Mouse (Mus musculus) heart, embryonic 13.5 days (tissue): Measurements from ENCODE around the gene Pdpr. TPM values are rescaled to one million over a fixed set of nuclear protein-coding genes. Genes with fewer than 3 reads are reported as not detected.

Source experiments
- ATAC-seq: fragments of 200-750 bp; cut with Nextera tagmentation; 2 replicates; pipeline ENCODE4 v1.8.0; 2017; ENCODE audit warnings: moderate TSS enrichment; ENCODE audit not compliant: insufficient number of reproducible peaks, low FRiP score, low TSS enrichment; ENCODE audit errors: extremely low read depth
- H3K27ac ChIP-seq: fragments of 300-500 bp; sonication (generic); replicated peaks from 2 replicates; pipeline ENCODE4 v1.5.1; 2015; ENCODE audit warnings: moderate library complexity, mild to moderate bottlenecking, inconsistent platforms
- H3K27me3 ChIP-seq: fragments of 300-500 bp; sonication (generic); replicated peaks from 2 replicates; pipeline ENCODE4 v1.6.1; 2015; ENCODE audit warnings: mild to moderate bottlenecking, inconsistent platforms
- H3K36me3 ChIP-seq: fragments of 300-500 bp; sonication (generic); 2 replicates; pipeline ENCODE4 v1.6.1; 2015; ENCODE audit warnings: mild to moderate bottlenecking, inconsistent platforms
- H3K4me1 ChIP-seq: fragments of 300-500 bp; sonication (generic); 2 replicates; pipeline ENCODE4 v1.6.1; 2015; ENCODE audit warnings: inconsistent platforms
- H3K4me2 ChIP-seq: fragments of 300-500 bp; sonication (generic); 2 replicates; pipeline ENCODE4 v1.6.1; 2015; ENCODE audit warnings: inconsistent platforms, mild to moderate bottlenecking, moderate library complexity
- H3K4me3 ChIP-seq: fragments of 300-500 bp; sonication (generic); 2 replicates; pipeline ENCODE4 v1.5.1; 2015; ENCODE audit warnings: moderate library complexity, mild to moderate bottlenecking, inconsistent platforms
- H3K9ac ChIP-seq: fragments of 300-500 bp; sonication (generic); 2 replicates; pipeline ENCODE4 v1.6.1; 2015; ENCODE audit warnings: inconsistent platforms, mild to moderate bottlenecking, moderate library complexity
- H3K9me3 ChIP-seq: fragments of 300-500 bp; sonication (generic); 2 replicates; pipeline ENCODE4 v1.6.1; 2016; ENCODE audit warnings: inconsistent platforms
- WGBS: fragments of 180-500 bp; shearing (Covaris S2); methylation state at CpG from one replicate; pipeline ENCODE4 v1.1.7; 2015; ENCODE audit warnings: mixed read lengths; 5-methylcytosine and 5-hydroxymethylcytosine counted together
- polyA plus RNA-seq: library from polyadenylated mRNA; unstranded; fragments of >200 nt; fragmentation: Nextera tagmentation; extraction: Ambion mirVana; gene quantifications from 2 replicates; pipeline ENCODE4 v1.2.1, GENCODE M21; 2015

The Pdpr gene
- polyA plus RNA-seq, result 9.3 and 10.2 TPM in 2 replicates

DNA sequence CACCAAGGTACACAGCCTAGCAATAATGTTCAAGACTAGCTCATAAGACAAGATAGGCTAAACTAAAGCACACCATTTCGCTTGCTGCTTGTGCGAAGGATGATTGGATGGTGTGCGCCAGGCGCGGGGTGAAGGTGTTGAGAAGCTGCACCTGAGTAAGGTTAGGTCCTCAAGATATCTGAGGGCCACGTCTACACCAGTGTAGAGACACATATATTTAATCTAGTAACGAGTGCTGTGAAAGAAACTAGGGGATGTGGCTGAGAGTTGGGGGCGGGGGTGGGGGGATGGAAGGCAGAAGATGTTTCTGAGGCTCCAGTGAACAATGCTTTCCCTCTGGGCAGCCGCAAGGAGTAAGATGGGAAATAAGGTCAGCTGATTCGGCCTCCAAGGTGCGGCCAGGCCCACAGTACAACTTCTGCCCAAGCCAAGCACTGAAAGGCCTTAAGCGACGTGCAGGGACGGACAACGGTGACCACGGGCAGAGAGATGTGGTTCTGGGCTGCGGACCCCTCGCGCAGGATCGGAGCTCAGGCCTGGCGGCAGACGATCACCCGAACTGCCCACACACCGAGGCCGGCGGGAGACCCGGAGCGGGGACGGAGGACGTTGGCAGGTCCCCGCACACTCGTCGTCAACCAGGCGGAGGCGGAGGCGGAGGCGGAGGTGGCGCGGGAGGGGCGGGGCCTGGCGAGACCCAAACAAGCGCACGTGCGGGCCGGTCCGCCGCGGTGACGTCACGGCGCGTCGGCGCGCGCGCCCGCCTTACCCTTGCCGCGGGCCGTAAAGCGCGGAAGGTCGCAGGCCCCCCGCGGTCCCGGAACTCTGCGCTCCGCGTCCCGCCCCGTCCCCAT lies at the start of gene Pdpr:
Gene Pdpr (plus strand): TSS at position 766 of the 854 bp plus-strand sequence.
- ATAC-seq, result peak; percentile 91
- no peaks in the 10 kb centered on the region for H3K36me3 ChIP-seq
- 4% methylated on average over 71 of the region's 72 CpGs for WGBS
- 0 out of 2 replicates have a peak, but pooled peaks cover 2% of the 10 kb centered on the region for H3K9me3 ChIP-seq
- peak within 1 kb of the TSS; percentile 73 for H3K4me3 ChIP-seq
- H3K27me3 ChIP-seq, result no peaks in the 10 kb centered on the region
- H3K4me1 ChIP-seq, result peaks cover 15% of the 10 kb centered on the region
- H3K27ac ChIP-seq, result peak within 1 kb of the TSS; percentile 59
- H3K9ac ChIP-seq, result peak within 1 kb of the TSS; percentile 80
- peak within 1 kb of the TSS; percentile 74 for H3K4me2 ChIP-seq

DNA sequence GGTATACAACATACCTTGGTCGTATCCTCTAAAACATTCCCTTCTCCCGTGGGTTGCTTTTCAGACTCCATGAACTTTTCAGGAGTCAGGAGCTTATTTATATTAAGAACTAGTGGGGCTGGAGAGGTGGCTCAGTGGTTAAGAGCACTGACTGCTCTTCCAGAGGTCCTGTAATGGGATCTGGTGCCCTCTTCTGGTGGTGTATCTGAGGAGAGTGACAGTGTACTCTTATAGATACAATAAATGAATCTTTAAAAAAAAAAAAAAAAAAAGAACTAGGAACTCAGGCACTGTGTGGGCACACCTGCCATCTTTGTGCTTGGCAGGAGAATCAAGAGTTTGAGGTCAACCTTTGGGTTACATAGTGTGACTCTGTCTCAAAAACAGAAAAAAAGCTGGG lies 45.7 kb upstream of the Pdpr start:
- 92% methylated on average over 2 of the region's 2 CpGs for WGBS
- H3K27me3 ChIP-seq, result no peaks in the 10 kb centered on the region
- H3K9me3 ChIP-seq, result no peaks in the 10 kb centered on the region
- H3K36me3 ChIP-seq, result peaks cover 100% of the 10 kb centered on the region
- no peak overlapping the region for H3K27ac ChIP-seq
- no peak overlapping the region for H3K4me2 ChIP-seq
- H3K4me1 ChIP-seq, result no peaks in the 10 kb centered on the region
- no peak overlapping the region for H3K4me3 ChIP-seq
- no peak overlapping the region for H3K9ac ChIP-seq
- no peak for ATAC-seq

DNA sequence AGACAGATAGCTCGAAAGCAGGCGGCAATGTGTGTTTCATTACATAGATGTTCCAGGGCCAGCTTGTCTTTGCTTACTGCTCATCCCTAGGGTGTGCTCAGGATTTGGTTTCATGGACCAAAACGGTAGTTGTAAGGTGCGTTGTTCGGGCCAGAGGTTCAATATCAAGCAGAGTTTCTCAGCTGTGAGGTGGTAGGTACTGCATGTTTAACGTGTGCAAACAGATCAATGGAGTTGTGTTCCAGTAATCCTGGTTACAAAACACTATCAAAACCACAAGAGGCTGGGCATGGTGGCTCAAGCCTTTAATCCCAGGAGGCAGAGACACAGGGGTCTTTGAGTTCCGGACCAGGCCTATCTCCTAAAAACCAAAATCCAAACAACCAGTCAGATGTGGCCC lies 45.3 kb upstream of the Pdpr start:
- Histone ChIP-seq H3K4me2 (no peak overlapping the region), H3K4me3 (no peak overlapping the region), H3K4me1 (no peaks in the 10 kb centered on the region), H3K36me3 (peaks cover 100% of the 10 kb centered on the region), H3K27ac (no peak overlapping the region), H3K9ac (no peak overlapping the region), H3K27me3 (no peaks in the 10 kb centered on the region), H3K9me3 (no peaks in the 10 kb centered on the region)
- no peak for ATAC-seq
- WGBS, result 94% methylated on average over 7 of the region's 7 CpGs

DNA sequence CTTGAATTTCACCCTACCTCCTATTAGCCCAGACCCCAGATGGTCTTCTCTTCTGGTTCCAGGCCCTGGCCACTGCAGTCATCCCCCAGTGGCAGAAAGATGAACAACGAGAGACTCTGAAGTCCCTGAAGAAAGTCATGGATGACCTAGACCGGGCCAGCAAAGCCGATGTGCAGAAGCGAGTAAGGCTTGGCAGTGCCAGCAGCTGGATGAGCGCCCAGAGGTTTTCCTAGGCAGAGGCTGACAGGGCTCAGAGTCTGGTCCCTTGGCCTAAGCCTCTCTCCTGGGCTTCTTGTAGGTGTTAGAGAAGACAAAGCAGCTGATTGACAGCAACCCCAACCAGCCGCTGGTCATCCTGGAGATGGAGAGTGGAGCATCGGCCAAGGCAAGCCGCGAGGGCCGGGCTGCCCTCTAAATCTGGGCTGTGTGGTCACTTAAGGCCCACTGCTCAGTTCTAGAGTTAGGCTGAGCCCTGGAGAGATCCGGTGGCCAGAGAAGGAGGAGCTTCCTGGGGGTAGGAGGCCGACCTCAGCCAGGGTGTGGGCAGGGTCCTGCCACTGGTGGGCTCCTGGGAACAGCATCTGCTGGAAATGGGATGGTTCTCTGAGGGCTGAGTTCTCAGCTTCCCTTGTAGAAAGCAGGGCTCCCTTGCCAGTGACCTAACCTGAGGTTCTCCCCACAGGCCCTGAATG lies 40.5 kb upstream of the Pdpr start:
- Histone ChIP-seq H3K9ac (no peak overlapping the region), H3K36me3 (peaks cover 74% of the 10 kb centered on the region), H3K27ac (no peak overlapping the region), H3K4me3 (no peak overlapping the region), H3K27me3 (no peaks in the 10 kb centered on the region), H3K4me2 (no peak overlapping the region), H3K9me3 (no peaks in the 10 kb centered on the region), H3K4me1 (peaks cover 19% of the 10 kb centered on the region)
- ATAC-seq, result no peak
- WGBS, result 95% methylated on average over 12 of the region's 12 CpGs

DNA sequence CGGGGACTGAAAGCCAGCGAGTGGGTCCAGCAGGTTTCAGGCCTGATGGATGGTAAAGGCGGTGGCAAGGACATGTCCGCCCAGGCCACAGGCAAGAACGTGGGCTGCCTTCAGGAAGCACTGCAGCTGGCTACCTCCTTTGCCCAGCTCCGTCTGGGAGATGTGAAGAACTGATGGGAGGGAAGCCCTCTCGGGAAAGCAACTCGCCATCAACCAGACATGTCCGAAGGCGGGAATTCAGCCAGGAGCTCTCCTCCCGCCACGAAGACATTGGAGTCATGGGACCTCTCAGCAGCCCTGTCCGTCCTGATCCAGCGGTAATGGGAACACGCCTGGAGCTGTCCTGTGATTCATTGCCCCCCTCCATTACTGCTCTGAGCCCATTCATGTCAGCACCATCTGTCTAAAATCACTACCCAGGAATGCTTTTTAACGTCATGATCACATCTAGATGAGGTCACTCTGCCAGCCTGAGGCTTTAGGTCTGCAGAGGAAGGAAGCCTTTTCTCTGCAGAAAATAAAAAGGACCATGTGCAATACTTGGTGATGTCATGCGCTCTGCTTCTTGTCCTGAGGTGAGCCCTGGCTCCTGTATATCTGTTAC lies 39.3 kb upstream of the Pdpr start:
- no peak for ATAC-seq
- H3K4me3 ChIP-seq, result no peak overlapping the region
- H3K9ac ChIP-seq, result no peak overlapping the region
- H3K9me3 ChIP-seq, result no peaks in the 10 kb centered on the region
- 85% methylated on average over 17 of the region's 17 CpGs for WGBS
- H3K4me2 ChIP-seq, result no peak overlapping the region
- peaks cover 26% of the 10 kb centered on the region for H3K4me1 ChIP-seq
- no peaks in the 10 kb centered on the region for H3K27me3 ChIP-seq
- H3K27ac ChIP-seq, result no peak overlapping the region
- peaks cover 63% of the 10 kb centered on the region for H3K36me3 ChIP-seq

DNA sequence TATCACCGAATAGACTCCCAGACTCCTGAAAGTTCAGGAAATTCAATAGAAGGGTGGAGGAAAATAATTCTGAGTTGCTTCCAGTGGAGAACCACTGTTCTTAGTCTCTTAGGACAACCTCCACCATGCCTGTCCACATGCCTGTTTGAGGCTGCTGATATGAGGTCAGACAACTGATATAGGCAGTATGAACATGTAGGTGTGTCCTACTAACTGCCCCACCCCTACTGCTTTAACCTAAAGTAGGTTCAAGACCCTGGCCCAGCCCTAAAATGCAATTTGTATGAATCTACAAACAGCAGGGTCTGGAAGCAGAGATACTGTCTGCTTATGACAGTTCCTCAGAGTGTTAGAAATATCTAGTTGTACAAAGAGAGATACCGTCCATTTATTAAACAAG lies 38.8 kb upstream of the Pdpr start:
- Histone ChIP-seq H3K4me3 (peak overlapping the region; percentile 88), H3K4me1 (peaks cover 26% of the 10 kb centered on the region), H3K36me3 (peaks cover 57% of the 10 kb centered on the region), H3K9me3 (no peaks in the 10 kb centered on the region), H3K27me3 (no peaks in the 10 kb centered on the region), H3K4me2 (peak overlapping the region; percentile 99), H3K9ac (no peak overlapping the region; the same call in 1 of the 2 replicates), H3K27ac (no peak overlapping the region)
- ATAC-seq, result no peak
- WGBS, result 59% methylated on average over 2 of the region's 2 CpGs

DNA sequence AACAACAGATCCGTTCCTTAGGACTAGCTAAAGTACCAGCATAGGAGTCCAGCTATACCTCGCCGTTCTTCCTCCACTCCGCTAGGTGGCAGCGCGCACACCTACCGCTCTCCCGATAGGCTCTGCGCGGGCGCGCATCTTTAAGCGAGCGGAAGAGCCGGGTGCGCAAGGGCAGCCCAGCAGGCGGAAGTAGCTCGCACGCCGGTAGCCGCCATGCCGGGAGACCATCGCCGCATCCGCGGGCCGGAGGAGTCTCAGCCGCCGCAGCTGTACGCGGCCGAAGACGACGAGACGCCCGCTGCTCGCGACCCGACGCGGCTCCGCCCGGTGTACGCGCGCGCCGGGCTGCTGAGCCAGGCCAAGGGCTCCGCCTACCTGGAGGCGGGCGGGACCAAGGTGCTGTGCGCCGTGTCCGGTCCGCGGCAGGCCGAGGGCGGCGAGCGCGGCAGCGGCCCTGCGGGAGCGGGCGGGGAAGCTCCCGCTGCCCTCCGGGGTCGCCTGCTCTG lies 38.2 kb upstream of the Pdpr start, which contains the start of gene Exosc6:
Gene Exosc6 (plus strand): TSS at position 182 of the 506 bp plus-strand sequence.
- H3K27me3 ChIP-seq, result no peaks in the 10 kb centered on the region
- ATAC-seq, result peak; percentile 85
- peak within 1 kb of the TSS; percentile 99 for H3K4me2 ChIP-seq
- peaks cover 32% of the 10 kb centered on the region for H3K4me1 ChIP-seq
- H3K27ac ChIP-seq, result peak within 1 kb of the TSS; percentile 92
- peaks cover 52% of the 10 kb centered on the region for H3K36me3 ChIP-seq
- under 1% methylated on average over 51 of the region's 68 CpGs for WGBS
- H3K9ac ChIP-seq, result peak within 1 kb of the TSS; percentile 96
- peak within 1 kb of the TSS; percentile 88 for H3K4me3 ChIP-seq
- H3K9me3 ChIP-seq, result no peaks in the 10 kb centered on the region

DNA sequence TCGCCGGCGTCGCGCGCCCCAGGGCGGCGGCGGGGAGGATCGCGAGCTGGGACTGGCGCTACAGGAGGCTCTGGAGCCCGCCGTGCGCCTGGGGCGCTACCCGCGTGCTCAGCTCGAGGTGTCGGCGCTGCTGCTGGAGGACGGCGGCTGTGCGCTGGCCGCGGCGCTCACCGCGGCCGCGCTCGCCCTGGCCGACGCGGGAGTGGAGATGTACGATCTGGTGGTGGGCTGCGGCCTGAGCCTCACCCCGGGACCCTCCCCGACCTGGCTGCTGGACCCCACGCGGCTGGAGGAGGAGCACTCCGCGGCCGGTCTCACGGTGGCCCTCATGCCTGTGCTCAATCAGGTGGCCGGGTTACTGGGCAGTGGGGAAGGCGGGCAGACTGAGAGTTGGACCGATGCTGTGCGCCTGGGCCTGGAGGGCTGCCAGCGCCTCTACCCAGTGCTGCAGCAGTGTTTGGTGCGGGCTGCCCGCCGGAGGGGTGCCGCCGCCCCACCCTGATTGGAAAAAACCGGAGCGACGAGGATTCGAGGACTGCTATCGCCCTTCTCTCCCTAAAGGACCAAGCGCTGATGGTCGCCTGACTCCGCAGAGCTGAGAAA lies 37.6 kb upstream of the Pdpr start:
- H3K36me3 ChIP-seq, result peaks cover 46% of the 10 kb centered on the region

DNA sequence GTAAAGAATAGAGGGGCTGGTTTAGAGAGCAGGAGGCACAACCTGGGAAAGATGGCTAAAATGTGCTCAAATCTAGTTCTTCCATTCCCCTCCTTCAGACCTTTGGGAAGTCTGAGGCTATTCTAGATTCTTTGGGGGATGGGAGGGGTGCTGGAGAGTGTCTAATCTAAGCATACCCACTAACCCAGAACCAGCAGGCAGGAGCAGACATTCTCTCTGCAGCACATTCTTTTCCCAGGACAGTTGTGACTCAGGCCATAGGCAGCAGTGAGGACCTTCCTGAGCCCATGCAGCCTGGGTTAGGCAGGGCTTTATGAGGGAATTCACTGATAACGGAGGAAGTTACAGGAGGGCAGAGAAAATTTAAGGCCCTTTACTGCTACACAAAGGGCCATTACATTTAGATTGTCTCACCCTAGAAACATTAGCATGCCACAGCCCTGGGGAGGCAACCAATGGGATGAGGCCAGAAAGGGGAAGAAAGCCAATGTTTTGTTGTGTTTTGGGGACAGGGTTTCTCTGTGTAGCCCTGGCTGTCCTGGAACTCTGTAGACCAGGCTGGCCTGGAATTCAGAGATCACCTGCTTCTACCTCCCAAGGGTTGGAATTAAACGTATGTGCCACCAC lies 35.4 kb upstream of the Pdpr start:
- Histone ChIP-seq H3K4me2 (no peak overlapping the region), H3K9me3 (no peaks in the 10 kb centered on the region), H3K27me3 (no peaks in the 10 kb centered on the region), H3K27ac (peak overlapping the region; percentile 42), H3K4me3 (no peak overlapping the region), H3K36me3 (peaks cover 23% of the 10 kb centered on the region), H3K9ac (peak overlapping the region; percentile 44), H3K4me1 (peaks cover 42% of the 10 kb centered on the region)
- 51% methylated on average over 2 of the region's 2 CpGs for WGBS
- no peak for ATAC-seq

More for the DNA sequence above, 37.6 kb upstream of the Pdpr start:
- peak overlapping the region; percentile 96 for H3K9ac ChIP-seq
- H3K4me2 ChIP-seq, result peak overlapping the region; percentile 99
- peak overlapping the region; percentile 92 for H3K27ac ChIP-seq
- H3K4me3 ChIP-seq, result peak overlapping the region; percentile 88
- ATAC-seq, result peak; percentile 49; the same call in 1 of the 2 replicates
- H3K4me1 ChIP-seq, result peaks cover 38% of the 10 kb centered on the region
- no peaks in the 10 kb centered on the region for H3K27me3 ChIP-seq
- no peaks in the 10 kb centered on the region for H3K9me3 ChIP-seq
- under 1% methylated on average over 63 of the region's 63 CpGs for WGBS

DNA sequence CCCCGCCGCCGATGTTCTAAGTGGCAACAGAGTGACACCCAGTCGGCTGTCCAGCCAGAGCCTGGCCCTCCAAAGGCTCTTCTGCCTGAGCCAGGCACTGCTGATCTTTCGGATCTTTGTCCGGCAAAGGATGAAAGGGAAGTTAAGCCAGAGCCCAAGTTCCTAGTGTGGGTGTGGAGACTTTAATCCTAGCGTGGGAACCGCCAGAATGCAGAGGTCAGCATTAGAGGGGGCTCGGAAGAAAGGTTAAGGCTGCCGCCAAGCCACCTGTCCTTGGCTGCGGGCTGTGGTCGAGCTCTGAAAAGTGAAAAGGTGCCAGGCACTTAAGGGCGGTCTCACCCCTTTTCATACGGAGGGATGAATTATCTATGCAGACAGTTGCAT lies 32.8 kb upstream of the Pdpr start:
- H3K4me1 ChIP-seq, result peaks cover 42% of the 10 kb centered on the region

More for the DNA sequence above, 32.8 kb upstream of the Pdpr start:
- H3K9me3 ChIP-seq, result no peaks in the 10 kb centered on the region
- WGBS, result 0% methylated on average over 14 of the region's 14 CpGs
- H3K9ac ChIP-seq, result peak overlapping the region; percentile 82
- no peak overlapping the region for H3K27ac ChIP-seq
- peak overlapping the region; percentile 77 for H3K4me3 ChIP-seq
- ATAC-seq, result no peak
- peak overlapping the region; percentile 91 for H3K4me2 ChIP-seq
- peaks cover 12% of the 10 kb centered on the region; the same call in 1 of the 2 replicates for H3K27me3 ChIP-seq
- H3K36me3 ChIP-seq, result peaks cover 5% of the 10 kb centered on the region; the same call in 1 of the 2 replicates
